Mouse (Mus musculus): ENCODE results near the gene Shroom1.

Gene Shroom1

GRCm38 (mm10) chr11:53508152-53508551, 51.1 kb downstream of the Shroom1 start:
- DNase-seq (ENCODE audit: inconsistent ontology term) = peak; percentile 83

- no peak for DNase-seq (ENCODE audit: inconsistent ontology term)
Measured at GRCm38 (mm10) chr11:53508591-53508990, 51.6 kb downstream of the Shroom1 start.

GRCm38 (mm10) chr11:53510351-53510750, 53.3 kb downstream of the Shroom1 start:
- no peak for DNase-seq (ENCODE audit: inconsistent ontology term)

- DNase-seq (ENCODE audit: inconsistent ontology term) = no peak
Measured at GRCm38 (mm10) chr11:53516775-53517627, 60.0 kb downstream of the Shroom1 start.
